Mouse (Mus musculus) adrenal gland, postnatal 4 days (tissue): ENCODE measurements around the gene Ccdc162. TPM values are rescaled to one million over a fixed set of nuclear protein-coding genes. Genes with fewer than 3 reads are reported as not detected.

Source experiments
- DNase-seq, 2 experiments: peaks; one replicate each; pipeline ENCODE4 v3.0.0; 2021 to 2022; ENCODE audit warnings: low spot score in 2 of 2, mixed read lengths in 2 of 2
- total RNA-seq, 2 experiments: library from RNA; stranded (reverse); gene quantifications; 2 replicates each; pipeline ENCODE4 v1.2.3; 2021

Gene Ccdc162
- total RNA-seq, 2 experiments from 2014 or later = 0.31 to 0.76 TPM

DNA sequence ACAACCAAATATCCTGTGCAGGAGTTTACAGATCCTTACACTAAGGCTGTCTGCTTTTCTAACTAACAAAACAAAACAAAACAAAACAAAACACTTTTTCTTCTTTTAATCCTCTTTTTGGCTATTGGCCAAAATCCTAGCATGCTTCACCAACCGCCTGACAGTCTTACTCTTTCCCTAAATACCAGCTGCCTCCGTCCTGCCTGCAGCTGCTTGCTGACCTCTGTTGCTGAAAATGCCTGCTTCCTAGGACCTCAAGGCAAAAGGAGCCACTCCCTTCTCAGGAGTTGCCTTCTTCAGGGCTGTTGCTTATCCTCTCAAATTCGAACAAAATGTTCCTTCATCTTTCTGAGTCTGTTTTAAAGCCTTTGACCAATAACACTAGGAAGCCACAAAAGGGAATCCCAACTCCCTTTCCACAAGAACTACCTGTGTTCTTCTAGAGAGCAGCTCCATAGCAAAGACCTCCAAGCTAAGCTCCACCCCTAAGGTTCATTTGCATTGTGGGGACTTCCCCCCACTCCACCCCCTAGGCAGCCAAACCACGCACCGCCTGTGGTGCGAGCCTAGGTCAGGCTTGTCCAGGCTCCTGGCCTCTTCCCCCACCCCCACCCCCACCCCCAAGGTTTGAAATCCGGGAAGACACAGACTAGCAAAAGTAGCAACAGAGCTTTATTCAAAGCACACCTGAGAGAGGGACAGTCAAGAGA is 171.8 kb downstream of the Ccdc162 start:
- no peak for DNase-seq

DNA sequence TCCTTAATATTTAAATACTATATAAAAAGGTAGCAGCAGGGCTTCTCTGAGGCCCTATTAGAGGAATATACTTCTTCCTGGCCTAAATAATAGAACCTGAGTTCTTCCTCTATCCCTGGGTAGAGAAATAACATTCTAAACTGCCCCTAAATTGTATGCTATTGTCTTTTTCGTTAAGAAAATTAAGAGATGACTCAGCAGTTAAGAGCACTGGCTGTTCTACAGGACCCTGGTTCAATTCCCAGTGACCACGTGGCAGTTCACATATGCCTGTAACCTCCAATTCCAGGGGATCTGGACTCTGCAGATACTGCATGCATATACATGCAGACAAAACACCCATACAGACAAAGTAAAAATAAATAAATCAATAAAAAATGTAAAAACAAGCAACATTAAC is 172.6 kb downstream of the Ccdc162 start:
- DNase-seq = no peak

DNA sequence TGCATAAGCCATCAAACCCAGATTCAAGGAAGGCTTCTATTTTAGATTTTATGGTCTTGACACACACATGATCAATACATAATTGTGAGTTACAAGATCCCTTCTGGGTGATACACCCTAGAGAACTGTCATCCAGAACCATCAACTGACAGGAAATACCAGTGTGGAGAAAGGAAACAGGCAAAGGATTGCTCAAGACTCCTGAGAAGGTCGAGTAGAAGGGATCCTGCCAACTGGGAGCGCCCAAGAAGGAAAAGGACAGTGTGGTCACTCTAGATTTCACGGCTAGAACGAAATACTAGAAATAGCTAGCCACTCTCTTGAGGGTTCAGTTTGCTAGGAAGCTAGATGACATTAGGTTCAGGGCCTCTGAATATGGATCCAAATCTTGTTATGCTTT is 173.0 kb downstream of the Ccdc162 start:
- DNase-seq = no peak

DNA sequence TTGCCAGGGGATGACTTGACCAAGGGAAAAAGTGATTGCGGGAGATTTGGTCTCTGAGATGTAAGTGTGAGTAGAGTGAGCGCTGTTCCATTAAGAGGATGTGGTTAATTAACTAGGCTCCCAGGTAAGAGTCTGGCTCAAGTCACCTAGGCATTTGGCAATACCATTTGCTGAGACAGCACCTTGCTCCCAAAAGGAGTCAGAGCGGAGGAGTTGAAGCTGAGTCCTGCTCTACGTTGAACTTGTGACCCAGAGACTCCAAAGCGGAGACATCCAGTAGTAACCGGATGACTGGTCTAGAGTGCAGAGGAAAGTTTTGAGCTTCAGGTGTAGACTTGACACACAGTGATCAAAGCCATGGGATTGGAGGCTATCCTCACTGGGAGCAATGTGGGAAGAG is 174.4 kb downstream of the Ccdc162 start:
- DNase-seq = no peak

DNA sequence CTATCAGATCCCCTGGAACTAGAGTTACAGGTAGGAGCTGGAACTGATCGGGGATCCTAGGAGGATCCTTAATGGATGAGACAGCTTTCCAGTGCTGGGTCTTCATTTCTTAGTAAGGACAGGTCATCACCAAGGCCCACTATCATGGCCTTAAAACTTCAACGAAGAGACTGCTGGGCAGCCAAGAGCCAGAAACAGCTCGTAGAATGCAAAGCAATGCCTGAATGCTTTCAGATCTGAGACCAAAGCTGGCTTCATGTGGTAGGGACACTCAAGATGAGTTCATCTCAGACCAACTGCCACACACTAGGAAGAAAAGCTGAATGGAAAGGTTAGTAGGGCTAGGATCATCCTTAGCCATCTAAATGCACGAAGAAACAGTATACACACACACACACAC is 177.4 kb downstream of the Ccdc162 start:
- no peak for DNase-seq

DNA sequence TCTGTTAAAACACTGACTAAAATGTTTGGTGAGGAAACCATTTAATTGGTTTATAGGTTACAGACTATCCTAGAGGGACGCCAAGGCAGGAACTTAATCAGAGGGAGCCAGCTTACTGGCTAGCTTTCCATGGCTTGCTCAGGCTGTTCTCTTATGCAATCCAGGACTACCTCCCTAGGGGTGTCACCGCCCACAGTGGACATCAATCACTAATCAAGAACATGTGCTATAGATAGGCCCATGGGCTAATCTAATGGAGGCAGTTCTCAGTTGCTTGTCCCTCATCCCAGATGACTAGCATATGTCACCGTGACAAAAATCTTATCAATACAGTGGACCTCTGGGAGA is 178.5 kb downstream of the Ccdc162 start:
- DNase-seq = no peak

DNA sequence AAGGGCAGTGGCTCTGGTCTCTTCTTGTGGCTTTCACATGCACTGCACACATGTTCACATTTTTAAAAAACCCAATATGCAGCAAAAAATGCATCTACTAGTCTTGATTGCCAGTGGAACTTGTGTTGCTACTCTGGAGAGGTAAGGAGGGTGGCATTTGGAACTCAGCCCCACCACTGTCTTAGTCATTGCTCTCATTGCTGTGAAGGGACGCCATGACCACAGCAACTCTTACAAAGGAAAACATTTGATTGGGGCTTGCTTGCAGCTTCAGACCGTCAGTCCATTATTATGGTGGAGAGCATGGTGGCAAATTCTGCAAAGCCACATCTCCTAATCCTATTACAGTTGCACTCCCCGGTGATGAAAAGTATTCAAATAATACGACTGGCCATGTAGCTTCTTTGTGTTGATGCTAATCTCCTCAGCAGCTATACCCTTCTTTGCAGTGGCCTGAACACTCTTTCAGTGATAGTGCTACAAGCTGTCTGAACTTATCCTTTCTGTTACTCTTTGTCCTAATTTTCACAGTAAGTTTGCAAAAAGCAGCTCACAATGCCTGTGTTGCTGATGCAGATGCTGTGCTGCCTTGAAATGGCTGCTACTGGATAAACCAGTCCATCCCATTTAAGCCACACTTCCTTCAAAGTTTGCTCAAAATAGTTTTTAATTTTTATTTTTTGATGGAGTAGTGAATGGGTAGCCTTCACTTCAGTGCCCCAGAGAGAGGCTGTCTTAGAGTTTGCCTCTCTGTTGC is 179.0 kb downstream of the Ccdc162 start:
- DNase-seq = no peak

DNA sequence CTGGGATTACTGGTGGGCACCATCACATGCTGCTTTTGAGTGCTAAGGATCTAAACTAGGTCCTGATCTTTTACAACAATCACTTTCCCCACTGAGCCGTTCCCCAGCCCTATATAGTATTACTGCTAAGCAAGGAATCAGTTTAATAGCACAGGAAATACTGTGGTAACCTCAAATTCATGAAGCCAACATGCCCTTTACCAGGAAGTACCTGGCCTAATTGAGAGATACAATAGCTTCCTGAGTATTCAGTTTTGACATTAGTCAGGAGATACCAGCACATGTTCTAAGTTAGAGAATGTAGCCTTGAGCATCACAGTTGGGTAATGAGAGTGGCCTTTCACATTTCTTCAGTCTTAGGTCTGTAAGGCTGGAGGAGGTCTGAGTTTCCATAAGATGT is 179.7 kb downstream of the Ccdc162 start:
- no peak for DNase-seq

DNA sequence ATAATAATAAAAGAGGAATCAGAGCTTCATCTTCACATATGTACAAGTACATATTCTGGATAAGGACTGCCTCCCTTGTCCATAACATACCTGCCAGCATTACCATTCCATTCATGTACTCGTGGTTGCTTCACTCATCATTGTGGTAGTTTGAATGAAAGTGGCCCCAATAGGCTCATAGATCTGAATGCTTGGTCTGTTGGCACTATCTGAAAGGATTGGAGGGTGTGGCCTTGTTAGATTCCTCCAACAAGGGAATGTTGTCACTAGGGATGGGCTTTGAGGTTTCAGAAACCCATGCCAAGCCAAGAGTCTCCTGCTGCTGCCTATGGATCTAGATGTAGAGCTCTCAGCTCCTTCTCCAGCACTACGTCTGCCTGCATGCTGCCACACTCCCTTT is 180.4 kb downstream of the Ccdc162 start:
- DNase-seq = no peak

DNA sequence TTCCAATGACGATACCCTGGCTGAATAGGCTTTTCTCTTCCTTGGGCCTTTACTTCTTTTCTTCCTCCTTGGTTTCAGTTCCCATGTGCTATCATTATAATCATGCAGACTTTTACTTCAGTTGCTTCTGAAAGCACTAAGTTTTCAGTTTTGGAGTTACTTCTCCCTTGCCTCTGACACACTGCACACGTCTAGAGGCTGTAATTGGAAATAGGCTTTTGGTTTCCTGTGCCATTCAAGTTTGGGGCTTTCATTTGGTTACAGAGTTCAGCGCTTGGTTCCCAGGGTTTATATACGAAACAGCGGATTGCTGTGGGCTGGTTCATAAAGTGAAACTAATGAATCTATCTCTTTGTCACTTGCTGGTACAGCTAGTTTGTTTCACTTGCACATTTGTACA is 186.5 kb downstream of the Ccdc162 start:
- no peak for DNase-seq

DNA sequence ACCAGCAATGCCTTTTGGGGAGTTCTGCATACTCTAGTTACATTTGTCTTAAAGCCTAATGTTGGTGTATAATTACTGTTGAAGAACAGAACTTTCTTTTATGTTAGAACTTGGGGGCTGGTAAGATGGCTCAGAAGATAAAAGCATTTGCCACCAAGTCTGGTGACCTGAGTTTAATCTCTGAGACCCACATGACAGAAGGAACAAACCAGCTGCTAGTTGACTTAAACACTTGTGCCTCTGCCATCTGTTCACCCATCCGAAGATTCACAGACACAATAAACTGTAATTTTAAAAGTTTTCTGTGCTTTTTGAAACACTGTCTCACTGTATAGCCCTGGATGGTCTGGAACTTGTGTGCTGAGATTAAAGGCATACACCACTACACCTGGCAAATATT is 190.7 kb downstream of the Ccdc162 start:
- DNase-seq = no peak

DNA sequence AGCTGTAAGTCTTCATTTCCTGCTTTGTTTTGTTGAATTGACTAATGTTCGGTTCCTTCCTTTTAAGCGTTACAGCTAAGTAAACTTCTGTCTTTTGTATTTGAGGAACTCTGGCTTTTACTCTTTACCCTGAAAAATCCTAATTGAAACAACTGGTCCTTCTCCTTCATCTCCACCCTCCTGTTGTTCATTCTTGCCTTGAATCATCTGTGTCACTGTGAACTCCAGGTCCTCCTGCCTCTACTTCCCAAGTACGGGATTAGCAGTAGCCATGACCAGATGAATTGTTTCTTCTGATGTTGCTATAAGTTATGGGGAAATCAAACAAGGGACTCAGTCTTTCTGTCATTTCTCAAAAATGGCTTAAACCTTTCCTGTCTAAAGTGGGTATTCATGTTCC is 193.0 kb downstream of the Ccdc162 start:
- no peak for DNase-seq

DNA sequence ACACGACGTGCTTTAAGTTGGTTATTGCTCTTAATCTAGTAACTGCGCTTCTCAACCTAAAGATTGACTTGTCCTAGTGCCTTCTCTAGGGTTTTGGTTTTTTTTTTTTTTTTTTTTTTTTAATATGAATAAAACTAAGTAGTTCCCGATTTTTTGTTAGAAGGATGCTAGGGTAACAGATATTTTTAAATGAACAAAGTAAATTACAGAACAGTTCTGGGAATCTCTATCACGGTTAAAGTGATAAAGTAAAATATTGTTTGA is 196.1 kb downstream of the Ccdc162 start:
- no peak for DNase-seq

DNA sequence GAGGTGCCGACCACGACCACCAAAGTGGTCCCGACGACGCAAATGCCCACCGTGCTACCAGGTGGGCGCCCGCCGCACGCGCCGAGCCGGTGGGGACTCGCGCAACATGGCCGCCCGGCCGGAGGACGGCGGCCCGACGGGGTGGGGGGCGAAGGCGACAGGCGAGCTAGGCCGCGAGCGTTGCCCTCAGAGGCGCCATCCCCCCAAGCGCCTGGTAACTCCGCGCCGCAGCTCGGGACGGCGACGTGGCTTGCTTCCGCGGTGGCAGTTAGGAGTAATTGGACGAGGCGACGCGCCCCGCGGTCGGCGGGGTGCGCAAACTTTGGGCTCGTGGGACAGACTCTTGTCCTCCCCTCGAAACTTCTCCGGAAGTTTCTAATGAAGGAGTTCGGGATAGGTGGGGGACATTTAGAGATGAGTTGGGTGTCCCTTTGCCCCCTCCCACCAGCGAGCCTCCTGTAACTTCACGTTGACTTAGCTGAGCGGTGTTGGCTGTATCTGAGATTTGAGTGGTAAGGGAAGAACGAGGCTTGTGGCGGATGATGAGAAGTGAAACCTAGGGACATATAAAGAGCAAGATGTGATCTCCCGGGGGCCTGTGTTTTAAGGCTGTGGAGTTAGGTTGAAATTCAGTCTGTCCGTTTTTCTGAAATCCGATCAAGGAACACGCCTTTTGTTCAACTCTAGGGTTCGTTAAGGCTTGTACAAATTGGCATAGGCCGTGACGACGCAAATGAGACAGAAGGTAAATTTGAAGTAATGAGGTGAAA is 196.6 kb downstream of the Ccdc162 start:
- DNase-seq = peak in 1 of 2 experiments; percentile 37

DNA sequence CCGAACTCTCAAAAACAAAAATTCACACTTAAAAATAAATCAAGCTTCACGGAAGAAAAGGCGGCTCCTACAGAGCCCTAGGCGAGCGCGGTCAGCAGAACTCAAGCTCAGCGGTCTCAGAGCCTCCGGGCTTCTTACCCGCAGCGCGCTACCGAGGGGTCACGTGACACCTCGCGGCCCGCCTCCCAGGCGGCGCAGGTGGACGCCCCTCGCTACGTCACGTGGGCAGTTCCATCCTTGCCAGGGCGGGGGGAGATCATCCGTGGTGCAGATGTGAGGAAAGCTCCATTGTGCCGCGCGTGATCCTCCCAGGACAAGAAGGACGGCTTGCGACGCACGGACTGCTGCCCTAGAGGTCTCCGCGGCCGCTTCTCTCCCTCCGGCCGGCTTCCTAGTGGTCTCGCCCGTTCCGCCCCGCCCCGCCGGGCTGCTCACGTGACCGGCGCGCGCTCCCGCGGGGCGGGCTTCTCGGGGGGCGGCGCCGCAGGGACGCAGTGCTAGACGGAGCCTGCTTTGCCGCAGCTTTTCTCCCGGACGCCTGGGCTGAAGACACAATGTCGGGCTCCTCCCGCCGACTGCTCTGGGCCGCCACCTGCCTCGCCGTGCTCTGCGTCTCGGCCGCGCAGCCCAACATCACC is 197.3 kb downstream of the Ccdc162 start, which contains the start of gene Cd164:
TSS of gene Cd164 (plus strand) at position 434 of the 638 bp plus-strand sequence.
- peak; percentile 78 to 85 for DNase-seq

DNA sequence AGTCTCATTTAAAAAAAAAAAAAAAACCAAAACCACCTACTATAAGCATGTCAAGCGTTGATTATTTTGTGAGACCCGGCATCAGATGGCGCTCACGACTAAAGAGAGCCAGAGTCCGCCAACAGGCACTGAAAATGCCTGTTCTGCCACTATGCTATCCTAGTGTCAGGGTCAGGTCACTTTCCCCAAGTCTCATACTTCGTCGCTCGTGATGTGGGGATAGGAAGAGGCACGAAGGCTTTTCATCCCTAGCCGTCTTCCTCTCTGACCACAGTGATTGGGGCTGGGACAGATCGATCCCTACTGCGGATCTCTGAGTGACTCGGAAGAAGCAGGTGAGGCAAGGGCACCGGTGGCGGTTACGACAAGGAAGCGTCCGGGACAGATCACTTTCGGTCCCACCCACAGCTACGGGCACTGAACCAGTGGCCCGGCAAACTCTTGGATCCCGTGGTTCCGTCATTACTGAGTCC is 197.9 kb downstream of the Ccdc162 start:
- peak in 1 of 2 experiments; percentile 51 for DNase-seq

DNA sequence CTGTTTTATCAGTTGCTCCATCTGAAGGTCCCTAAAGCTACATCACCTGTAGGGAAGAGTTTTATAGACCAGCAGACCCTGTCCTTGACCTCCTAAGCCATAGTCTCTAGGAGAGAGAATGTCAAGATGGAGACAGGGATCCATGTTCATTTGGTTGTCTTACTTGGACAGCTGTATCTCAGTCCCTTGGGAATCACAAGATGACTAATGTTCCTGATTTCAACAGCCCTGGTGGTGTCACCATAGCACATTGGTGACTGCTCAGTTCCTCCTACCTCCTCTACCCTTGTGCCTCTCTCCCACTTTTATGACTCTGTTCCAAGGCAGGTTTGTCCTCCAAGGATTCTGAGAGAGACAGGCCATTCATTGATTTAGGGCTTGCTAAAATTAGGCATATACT is 201.5 kb downstream of the Ccdc162 start:
- DNase-seq = no peak

DNA sequence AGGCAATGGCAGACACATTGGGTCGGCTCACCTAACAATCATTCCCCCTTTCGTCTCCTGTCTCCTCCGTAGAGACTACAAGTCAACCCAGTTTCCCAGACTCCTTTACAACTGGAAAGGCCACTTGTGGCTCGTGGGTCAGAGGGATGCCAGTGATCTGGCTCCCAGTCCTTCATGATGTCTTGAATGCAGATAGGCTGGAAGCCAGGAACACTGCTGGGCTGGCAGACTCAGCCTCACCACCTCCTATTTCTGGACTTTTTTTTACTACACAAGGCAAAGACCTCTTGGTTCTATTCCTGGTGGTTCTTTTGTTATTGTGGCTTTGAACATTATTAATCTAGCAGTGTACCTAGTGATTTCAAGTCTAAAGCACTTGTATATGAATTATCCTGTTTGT is 202.1 kb downstream of the Ccdc162 start:
- DNase-seq = no peak

DNA sequence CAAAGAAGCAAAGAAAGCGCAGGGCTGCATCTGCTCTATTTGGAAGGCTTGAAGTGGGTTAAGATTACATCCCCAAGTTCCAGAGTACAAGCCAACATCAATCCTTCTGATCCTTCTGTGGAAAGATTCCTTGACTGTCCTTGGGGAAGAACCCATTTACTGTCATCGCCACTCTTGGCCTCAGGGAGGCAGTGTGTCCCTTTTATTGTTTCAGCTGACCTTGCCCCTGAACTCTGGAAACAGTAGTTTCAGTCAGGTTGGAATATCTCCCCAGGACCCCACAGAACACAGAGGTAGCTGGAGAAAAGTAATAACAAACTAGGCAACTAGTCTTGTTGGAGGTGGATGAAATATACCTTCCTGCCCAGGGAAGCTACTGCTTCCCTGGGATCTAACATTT is 207.3 kb downstream of the Ccdc162 start:
- no peak for DNase-seq

DNA sequence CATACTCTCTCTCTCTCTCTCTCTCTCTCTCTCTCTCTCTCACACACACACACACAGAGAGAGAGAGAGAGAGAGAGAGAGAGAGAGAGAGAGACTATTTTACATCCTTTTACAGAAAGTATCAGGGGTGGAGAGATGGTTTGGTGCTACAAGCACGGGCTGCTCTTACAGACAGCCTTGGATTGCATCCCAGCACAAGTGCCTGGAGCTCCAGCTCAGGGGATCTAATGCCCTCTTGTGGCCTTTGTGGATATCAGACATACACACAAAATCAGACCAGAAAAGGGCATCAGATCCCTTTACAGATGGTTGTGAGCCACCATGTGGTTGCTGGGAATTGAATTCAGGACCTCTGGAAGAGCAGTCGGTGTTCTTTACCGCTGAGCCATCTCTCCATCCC is 211.0 kb downstream of the Ccdc162 start:
- DNase-seq = peak in 1 of 2 experiments; percentile 35

DNA sequence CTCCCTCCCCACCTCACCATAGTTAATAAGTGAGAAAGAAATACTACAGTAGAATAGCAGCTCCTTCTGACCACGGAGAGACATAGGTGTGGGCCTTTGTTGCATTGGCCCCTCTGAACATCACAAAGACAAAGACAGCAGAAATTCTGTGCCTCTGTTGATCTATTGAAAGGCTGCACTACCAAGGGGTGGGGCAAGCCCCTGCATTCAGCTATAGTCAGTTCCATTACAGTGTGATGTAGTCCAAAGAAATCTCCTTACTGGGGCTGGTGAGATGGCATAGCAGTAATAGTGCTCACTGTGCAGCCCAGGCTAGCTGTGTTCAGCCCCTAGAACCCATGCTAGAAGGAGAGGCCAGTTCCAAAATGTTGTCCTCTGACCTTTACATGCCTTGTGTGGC is 211.4 kb downstream of the Ccdc162 start:
- DNase-seq = no peak

DNA sequence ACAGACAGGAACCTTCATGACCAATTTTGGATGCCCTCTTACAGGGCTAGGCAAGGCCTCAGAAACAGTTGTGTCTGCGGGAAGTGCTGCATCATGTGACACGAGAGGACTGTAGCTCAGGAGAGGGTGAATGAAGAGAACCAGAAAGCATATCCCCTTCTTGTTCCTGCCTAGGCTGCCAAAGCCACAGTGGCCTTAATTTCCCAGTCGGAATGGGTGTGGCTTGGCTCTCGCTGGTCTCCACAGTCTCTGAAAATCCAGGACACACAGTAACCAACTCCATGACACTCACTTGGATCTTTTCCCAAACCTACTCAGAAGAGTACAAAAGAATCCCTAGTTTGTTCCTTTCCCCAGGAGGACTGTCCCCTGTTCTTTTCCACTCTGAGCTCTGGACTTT is 215.5 kb downstream of the Ccdc162 start:
- DNase-seq = no peak
